Mouse (Mus musculus) small intestine, adult 2 months (tissue): ENCODE results near the gene Abcg2. TPM values are rescaled to one million over a fixed set of nuclear protein-coding genes. Genes with fewer than 3 reads are reported as not detected.
"Not testable (repeated sequence)": the region's sequence is repeated elsewhere in the genome, so short reads cannot be mapped to it uniquely, and the experiment has no call there.

Source experiments
- H3K27ac ChIP-seq: fragments of 200-500 bp; 2 replicates; pipeline ENCODE4 v1.5.1; 2012; ENCODE audit warnings: low read depth, low read length, control low read depth, inconsistent platforms; ENCODE audit not compliant: insufficient read depth
- H3K27me3 ChIP-seq: fragments of 200-500 bp; 2 replicates; pipeline ENCODE4 v1.6.1; 2012; ENCODE audit warnings: mild to moderate bottlenecking, moderate library complexity, low read length, inconsistent platforms; ENCODE audit not compliant: control insufficient read depth, insufficient read depth
- H3K36me3 ChIP-seq: fragments of 200-500 bp; 2 replicates; pipeline ENCODE4 v1.6.1; 2012; ENCODE audit warnings: mild to moderate bottlenecking, low read length, control low read depth, inconsistent platforms; ENCODE audit not compliant: control insufficient read depth, insufficient read depth
- H3K4me1 ChIP-seq: fragments of 200-500 bp; 2 replicates; pipeline ENCODE4 v1.6.1; 2012; ENCODE audit warnings: low read length, inconsistent platforms, mixed read lengths; ENCODE audit not compliant: control insufficient read depth, insufficient read depth, insufficient read length
- H3K4me3 ChIP-seq: fragments of 200-500 bp; 2 replicates; pipeline ENCODE4 v1.5.1; 2012; ENCODE audit warnings: low read depth, mild to moderate bottlenecking, control low read depth, inconsistent platforms, low read length, moderate library complexity
- CTCF ChIP-seq: fragments of 200-500 bp; IDR thresholded peaks from 2 replicates; pipeline ENCODE4 v1.5.1; 2012; ENCODE audit warnings: low read depth, mild to moderate bottlenecking, control low read depth, inconsistent platforms, low read length, moderate library complexity, mixed read lengths; ENCODE audit not compliant: insufficient replicate concordance, insufficient read length; ENCODE audit errors: extremely low read depth
- POLR2A ChIP-seq: fragments of 200-500 bp; IDR thresholded peaks from 2 replicates; pipeline ENCODE4 v1.6.1; 2012; ENCODE audit warnings: low read depth, mild to moderate bottlenecking, control low read depth, inconsistent platforms, low read length, moderate library complexity
- WGBS: fragments of 180-500 bp; shearing (Covaris S2); methylation state at CpG from one replicate; pipeline ENCODE4 v1.1.7; 2018; 5-methylcytosine and 5-hydroxymethylcytosine counted together
- polyA plus RNA-seq: library from polyadenylated mRNA; depleted of rRNA; stranded (reverse); fragments of >200 nt; gene quantifications from 2 replicates; pipeline ENCODE4 v1.2.3, GENCODE M21; 2012

Abcg2 gene
- polyA plus RNA-seq, 1 experiment, result 17.4 TPM

DNA sequence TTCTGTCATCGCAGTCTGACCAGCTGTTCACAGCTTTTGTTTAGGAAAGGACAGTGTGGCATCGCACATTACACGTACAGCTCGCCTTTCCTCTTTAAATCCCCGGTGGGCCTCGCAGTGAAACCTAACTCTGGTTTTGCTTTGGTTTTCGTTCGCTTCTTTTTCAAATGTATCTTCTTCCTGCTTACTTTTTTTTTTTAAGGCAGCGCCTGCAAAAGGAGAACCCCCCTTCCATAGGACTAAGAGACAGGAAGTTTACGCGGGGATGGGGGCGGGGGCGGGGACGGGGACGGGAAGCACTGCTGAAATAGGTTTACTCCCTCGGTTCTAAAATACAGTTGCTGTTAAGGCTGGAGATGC is 12.0 kb downstream of the Abcg2 start:
- no peak for TF ChIP-seq CTCF
- WGBS, result 18% methylated on average over 16 of the region's 16 CpGs
- H3K27ac ChIP-seq, result peak overlapping the region; percentile 9; the same call in 1 of the 2 replicates

DNA sequence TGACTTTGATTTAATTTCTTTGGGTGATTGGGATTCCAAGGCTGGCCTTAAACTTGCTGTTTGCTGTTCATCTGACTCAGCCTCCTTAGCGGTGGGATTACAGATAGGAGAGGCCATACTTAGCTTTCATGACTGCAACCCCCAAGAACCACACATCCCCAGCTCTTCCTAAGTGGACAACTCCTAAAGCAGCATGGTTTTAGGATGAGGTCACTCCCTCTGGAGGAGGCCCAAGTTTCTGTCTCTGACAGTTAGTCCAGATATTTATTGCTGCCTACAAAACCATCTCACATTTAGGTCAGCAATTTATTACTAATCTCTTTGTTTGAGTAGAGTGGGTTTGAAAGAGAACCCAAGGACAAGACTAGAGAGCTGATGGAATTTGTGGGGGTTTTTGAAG is 17.8 kb downstream of the Abcg2 start:
- 78% methylated on average over 1 of the region's 1 CpGs for WGBS
- H3K27ac ChIP-seq, H3K27me3 ChIP-seq, H3K4me1 ChIP-seq, H3K36me3 ChIP-seq, H3K4me3 ChIP-seq: not testable (repeated sequence)

More for the DNA sequence above, 12.0 kb downstream of the Abcg2 start:
- Histone ChIP-seq H3K27me3 (no peaks in the 10 kb centered on the region), H3K4me1 (no peaks in the 10 kb centered on the region), H3K36me3 (no peaks in the 10 kb centered on the region), H3K4me3 (peak overlapping the region; percentile 40)

DNA sequence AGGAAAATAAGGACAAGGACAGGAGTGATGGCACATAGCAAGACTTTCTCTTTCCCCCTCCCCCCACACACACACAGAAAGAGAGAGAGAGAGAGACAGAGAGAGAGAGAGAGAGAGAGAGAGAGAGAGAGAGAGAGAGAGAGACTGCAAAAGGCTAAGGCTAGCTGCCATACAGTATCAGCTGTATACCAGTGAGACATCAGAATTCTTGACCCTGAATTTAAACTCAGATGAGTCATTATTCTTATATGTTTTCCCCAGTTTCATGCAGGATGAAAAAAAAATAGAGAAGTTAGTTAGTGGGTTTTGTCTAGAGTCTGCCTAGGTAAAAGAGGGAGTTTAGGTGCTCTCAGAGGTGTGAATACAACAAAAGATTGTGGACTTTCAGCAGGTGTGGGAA is 18.7 kb downstream of the Abcg2 start:
- H3K4me3 ChIP-seq, H3K27ac ChIP-seq, H3K27me3 ChIP-seq, H3K4me1 ChIP-seq, H3K36me3 ChIP-seq: not testable (repeated sequence)

DNA sequence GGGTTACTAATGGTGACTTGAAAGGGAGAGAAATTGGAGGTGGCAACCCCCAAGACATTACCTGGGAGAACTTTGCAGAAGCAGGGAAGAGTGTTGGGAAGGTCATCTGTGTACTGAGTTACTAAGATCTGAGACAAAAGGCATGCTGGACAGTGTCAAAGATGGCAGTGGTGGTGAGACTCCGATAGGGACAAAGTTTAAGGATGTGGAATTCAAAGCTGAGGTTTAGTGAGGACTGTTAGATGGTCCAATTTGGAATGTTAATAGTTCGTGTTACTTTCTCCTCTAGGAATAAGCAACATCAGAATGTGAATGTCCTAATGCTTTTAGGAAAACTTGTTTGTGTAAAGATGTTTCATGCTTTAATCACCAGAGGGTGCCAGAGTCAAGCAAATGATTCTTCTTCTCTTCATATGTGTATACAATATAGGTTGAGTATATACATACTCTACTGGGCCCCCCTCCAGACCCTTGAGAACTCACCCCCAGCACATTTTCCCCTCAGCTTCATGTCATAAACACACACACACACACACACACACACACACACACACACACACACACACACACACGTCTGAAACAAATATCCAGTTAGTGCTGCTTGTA is 19.3 kb downstream of the Abcg2 start:
- H3K27ac ChIP-seq, H3K36me3 ChIP-seq, H3K4me3 ChIP-seq, H3K4me1 ChIP-seq, H3K27me3 ChIP-seq: not testable (repeated sequence)
- WGBS, result 63% methylated on average over 3 of the region's 3 CpGs

DNA sequence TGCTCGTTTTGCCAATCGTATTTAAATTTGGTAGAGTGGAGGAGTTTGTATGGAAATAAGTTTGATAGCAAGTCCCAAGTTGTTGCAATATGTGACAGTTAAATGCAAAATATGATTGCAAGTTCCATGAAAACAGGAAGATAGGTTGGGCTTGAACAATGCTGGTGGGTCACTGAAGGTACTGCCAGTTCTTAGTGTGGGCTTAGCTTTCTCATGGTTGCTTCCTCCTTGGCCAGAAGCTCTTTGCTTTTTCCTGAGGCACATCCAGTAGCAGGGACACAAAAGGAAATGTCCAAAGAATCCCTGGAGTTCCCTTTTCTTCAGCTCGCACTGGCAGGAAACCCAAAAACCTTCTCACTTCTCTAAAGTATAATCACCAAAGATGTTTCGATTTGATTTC is 22.3 kb downstream of the Abcg2 start:
- H3K36me3 ChIP-seq, result no peaks in the 10 kb centered on the region
- no peak for TF ChIP-seq CTCF
- TF ChIP-seq POLR2A, result no peak
- no peaks in the 10 kb centered on the region for H3K4me1 ChIP-seq
- 86% methylated on average over 4 of the region's 4 CpGs for WGBS
- H3K4me3 ChIP-seq, result no peak overlapping the region
- no peak overlapping the region for H3K27ac ChIP-seq
- no peaks in the 10 kb centered on the region for H3K27me3 ChIP-seq

DNA sequence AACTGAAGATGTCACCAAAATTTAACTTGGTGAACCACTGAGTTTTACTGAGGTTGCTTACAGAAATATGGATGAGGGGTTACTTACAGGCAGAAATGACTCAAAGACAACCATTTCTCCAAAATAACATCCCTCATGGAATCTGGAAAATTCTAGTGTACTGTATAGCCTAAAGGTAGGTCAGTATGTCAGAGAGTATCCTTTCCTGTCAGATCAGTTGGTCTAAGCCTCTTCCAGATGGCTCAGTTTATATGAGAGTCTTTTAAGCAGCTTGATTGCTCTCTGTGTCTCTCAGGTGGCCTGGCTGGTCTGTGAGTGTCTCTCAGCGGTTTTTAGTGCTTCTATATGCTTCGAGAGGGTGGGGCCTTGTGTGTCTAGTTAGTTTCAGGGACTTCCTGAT is 24.1 kb downstream of the Abcg2 start:
- Histone ChIP-seq H3K27me3 (no peaks in the 10 kb centered on the region), H3K27ac (no peak overlapping the region), H3K36me3 (no peaks in the 10 kb centered on the region), H3K4me3 (no peak overlapping the region), H3K4me1 (no peaks in the 10 kb centered on the region)
- 77% methylated on average over 2 of the region's 2 CpGs for WGBS
- no peak for TF ChIP-seq POLR2A
- no peak for TF ChIP-seq CTCF

DNA sequence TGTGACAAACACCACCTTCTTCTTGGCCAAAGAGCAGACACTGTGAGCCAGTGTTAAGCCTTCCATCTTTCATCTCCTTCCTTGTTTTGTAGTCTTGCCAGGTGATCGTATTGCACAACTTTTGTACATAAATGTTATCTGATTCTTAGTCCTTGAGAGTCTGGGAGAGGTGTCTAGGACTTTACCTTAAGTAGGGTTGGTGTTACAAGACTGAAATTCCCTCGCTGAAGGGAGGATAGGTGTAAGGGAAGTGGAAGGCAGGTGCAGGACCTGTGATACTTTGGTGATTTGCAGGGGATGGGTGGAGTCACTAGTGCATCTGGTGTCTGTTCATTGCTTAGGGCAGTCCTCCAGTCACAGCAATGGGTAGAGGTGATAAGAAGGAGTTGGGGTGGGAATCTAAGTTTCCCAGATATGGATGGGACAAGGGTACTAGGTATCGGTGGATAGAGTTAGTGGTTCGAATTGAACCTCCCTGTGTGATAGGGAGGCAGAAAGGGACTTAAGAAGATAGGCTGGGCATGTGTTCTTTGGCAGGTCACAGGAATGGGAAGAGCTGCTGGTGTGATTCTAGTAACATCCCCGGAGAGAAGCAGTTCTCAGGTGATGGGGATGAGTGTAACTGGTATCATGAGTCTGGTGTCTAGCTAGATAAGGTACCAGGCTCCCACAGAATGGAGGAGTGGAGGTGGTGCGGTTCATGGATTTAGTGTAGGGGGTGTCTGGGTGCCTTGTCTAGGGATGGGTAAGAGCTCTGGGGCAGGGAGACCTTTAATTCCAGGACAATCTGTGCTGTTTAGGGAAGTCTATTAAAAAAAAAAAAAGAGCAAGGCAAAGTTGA is 25.8 kb downstream of the Abcg2 start:
- Histone ChIP-seq H3K4me3 (no peak overlapping the region), H3K27ac (no peak overlapping the region), H3K36me3 (no peaks in the 10 kb centered on the region), H3K4me1 (no peaks in the 10 kb centered on the region), H3K27me3 (no peaks in the 10 kb centered on the region)
- 44% methylated on average over 6 of the region's 6 CpGs for WGBS
- TF ChIP-seq POLR2A (no peak), CTCF (no peak)
